ENCODE assay signal across 21 mouse cellular contexts in genomic region chr9:95762228-95762627, GRCm38 (mm10). TPM values are rescaled to one million over a fixed set of nuclear protein-coding genes. Genes with fewer than 3 reads are reported as not detected.
"Had no signal": no experiment of that assay in that cellular context is flagged by ENCODE, and none has a peak within 500 bp of the region (broad histone marks: within the 10 kb centered on the region; RNA-seq: fewer than 3 reads in every experiment).

No protein-coding gene starts in this region.

- H3K9ac ChIP-seq: liver, embryonic 15.5 days; liver, postnatal 0 days; lung, embryonic 15.5 days; midbrain, embryonic 12.5 days; neural tube, embryonic 12.5 days; stomach, embryonic 15.5 days had no signal

- H3K4me2 ChIP-seq: liver, embryonic 15.5 days; lung, embryonic 15.5 days; midbrain, embryonic 12.5 days; neural tube, embryonic 12.5 days; stomach, embryonic 15.5 days had no signal

- H3K9me3 ChIP-seq: liver, embryonic 15.5 days; lung, embryonic 15.5 days; midbrain, embryonic 10.5 days; midbrain, embryonic 12.5 days; neural tube, embryonic 12.5 days; stomach, embryonic 15.5 days had no signal

- H3K4me1 ChIP-seq: liver, embryonic 15.5 days; lung, embryonic 15.5 days; midbrain, embryonic 10.5 days; midbrain, embryonic 12.5 days; neural tube, embryonic 12.5 days; stomach, embryonic 15.5 days had no signal

- H3K27me3 ChIP-seq: liver, embryonic 15.5 days; lung, embryonic 15.5 days; midbrain, embryonic 12.5 days; neural tube, embryonic 12.5 days; stomach, embryonic 15.5 days had no signal

- ATAC-seq: liver, postnatal 0 days; lung, postnatal 0 days; midbrain, embryonic 16.5 days had no signal

- H3K4me3 ChIP-seq: liver, embryonic 15.5 days; lung, embryonic 15.5 days; midbrain, embryonic 10.5 days; midbrain, embryonic 12.5 days; myocyte; neural tube, embryonic 12.5 days; stomach, embryonic 15.5 days had no signal

- H3K36me3 ChIP-seq: liver, embryonic 15.5 days; lung, embryonic 15.5 days; midbrain, embryonic 10.5 days; midbrain, embryonic 12.5 days; neural tube, embryonic 12.5 days; stomach, embryonic 15.5 days had no signal

- H3K27ac ChIP-seq: liver, embryonic 15.5 days; lung, embryonic 15.5 days; macrophage; midbrain, embryonic 10.5 days; midbrain, embryonic 12.5 days; neural tube, embryonic 12.5 days; stomach, embryonic 15.5 days; stomach, postnatal 0 days had no signal

- DNase-seq: liver, postnatal 0 days; lung, adult 2 months; lung, postnatal 14 days; lung, postnatal 36 days; midbrain, embryonic 14.5 days; right cerebral cortex, postnatal 14 days; thymus, adult 18-20 months; thymus, postnatal 14 days; thymus, postnatal 36 days had no signal

RNA-seq across cellular contexts. Expression of gene Trpc1, which starts 12.1 kb away (rescaled TPM):
- total RNA-seq: megakaryocyte, adult 5-6 weeks had no signal
- polyA plus RNA-seq: macrophage had no signal
